ENCODE assay signal across 12 mouse cellular contexts in the genomic region with DNA sequence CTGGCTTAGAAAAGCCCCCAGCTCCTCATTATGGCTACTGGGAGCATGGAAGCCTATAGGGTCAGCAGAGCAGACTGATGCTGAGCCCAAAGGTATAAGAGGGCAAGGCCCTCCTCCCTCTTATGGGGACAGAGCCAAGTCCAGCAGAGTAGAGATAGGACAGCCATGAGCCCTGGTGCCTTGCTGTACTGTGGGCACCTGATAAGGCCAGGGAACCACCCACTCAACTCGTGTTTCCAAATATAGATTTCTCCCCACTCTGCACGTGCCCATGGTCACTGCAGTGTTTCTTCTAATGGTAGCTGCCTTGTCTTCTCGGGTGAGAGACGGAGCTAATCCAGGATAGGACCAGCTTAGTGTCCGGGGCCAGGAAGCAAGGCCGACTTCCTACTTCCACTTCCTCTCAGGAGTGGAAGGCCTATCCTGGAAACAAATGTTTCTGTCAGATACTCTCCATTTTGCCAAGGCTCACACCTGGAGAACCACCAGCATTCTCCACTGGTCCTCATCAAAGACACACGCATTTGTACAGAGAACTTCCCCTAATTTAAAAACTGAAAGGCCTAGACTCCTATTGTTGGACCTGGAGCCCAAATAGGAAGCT. TPM values are rescaled to one million over a fixed set of nuclear protein-coding genes. Genes with fewer than 3 reads are reported as not detected.
DNase-seq lines count a peak whose midpoint lies in the region; ATAC-seq and TF ChIP-seq lines count a peak whose summit lies in the region.
"Had no signal": no experiment of that assay in that cellular context is flagged by ENCODE, and none has a peak within 500 bp of the region (broad histone marks: within the 10 kb centered on the region; RNA-seq: fewer than 3 reads in every experiment).

No protein-coding gene starts in this region.

- no peak overlapping the region for H3K27ac ChIP-seq in gastrocnemius, adult 2 months
- H3K27ac ChIP-seq in hindbrain, postnatal 0 days, result no peak overlapping the region
- H3K27ac ChIP-seq: macrophage; neural tube, embryonic 13.5 days had no signal

- TF ChIP-seq CTCF in gastrocnemius, adult 2 months (IDR thresholded peaks at IDR 0.05), result no peak
- TF ChIP-seq CTCF in hindbrain, postnatal 0 days (IDR thresholded peaks at IDR 0.05; ENCODE audit: low read depth), result no peak

- intact Hi-C loops in gastrocnemius, adult 2 months (cut with DNase I), result no loop called here

- H3K9ac ChIP-seq in hindbrain, postnatal 0 days (replicated peaks; ENCODE audit: low read length), result no peak overlapping the region
- H3K9ac ChIP-seq: neural tube, embryonic 13.5 days had no signal

- no peaks in the 10 kb centered on the region for H3K36me3 ChIP-seq in hindbrain, postnatal 0 days (ENCODE audit: insufficient read depth, low read length)
- H3K36me3 ChIP-seq: hindbrain, embryonic 10.5 days; neural tube, embryonic 13.5 days had no signal

- 87% methylated on average over 7 of the region's 7 CpGs for WGBS in hindbrain, postnatal 0 days

- no peaks in the 10 kb centered on the region for H3K9me3 ChIP-seq in hindbrain, postnatal 0 days (ENCODE audit: low read length)
- H3K9me3 ChIP-seq: hindbrain, embryonic 10.5 days; neural tube, embryonic 13.5 days had no signal

- H3K4me2 ChIP-seq in hindbrain, postnatal 0 days (ENCODE audit: low read depth, low read length), result no peak overlapping the region
- H3K4me2 ChIP-seq: neural tube, embryonic 13.5 days had no signal

- no peaks in the 10 kb centered on the region for H3K27me3 ChIP-seq in hindbrain, postnatal 0 days (ENCODE audit: insufficient read depth, low read length)
- H3K27me3 ChIP-seq: neural tube, embryonic 13.5 days had no signal

- no peak overlapping the region for H3K4me3 ChIP-seq in gastrocnemius, adult 2 months
- no peak overlapping the region for H3K4me3 ChIP-seq in hindbrain, postnatal 0 days (ENCODE audit: low read length)
- H3K4me3 ChIP-seq: hindbrain, embryonic 10.5 days; neural tube, embryonic 13.5 days had no signal

- ATAC-seq in common myeloid progenitor, adult 5-6 weeks (replicated peaks; ENCODE audit: low read depth, poor library complexity, severe bottlenecking), result peak; percentile 53
- no peak for ATAC-seq in hindbrain, postnatal 0 days

- DNase-seq in gastrocnemius, adult 2 months, result peak; percentile 12
- no peak for DNase-seq in gastrocnemius, adult 8-10 months (ENCODE audit: low spot score in 2 of 2)
- peak; percentile 47 for DNase-seq in heart, postnatal 4 days
- DNase-seq in skeletal muscle tissue, adult 2 months (ENCODE audit: low read depth, low spot score), result peak; percentile 19
- no peak for DNase-seq in adrenal gland, adult 2 months
- no peak for DNase-seq in thymus, postnatal 0 days (ENCODE audit: low spot score)
- no peak for DNase-seq in hindbrain, postnatal 0 days (ENCODE audit: low spot score)
- DNase-seq: thymus, adult 18-20 months had no signal

- peaks cover 7% of the 10 kb centered on the region; the same call in 1 of the 2 replicates for H3K4me1 ChIP-seq in hindbrain, postnatal 0 days (ENCODE audit: insufficient read depth, low read length)
- H3K4me1 ChIP-seq: neural tube, embryonic 13.5 days had no signal

RNA-seq across cellular contexts. Expression of gene Mxi1, which starts 53.2 kb away (rescaled TPM):
- total RNA-seq in gastrocnemius, adult 2 months (2021), result 10 to 100 TPM; 38.1 to 53.6 TPM
- total RNA-seq in gastrocnemius, adult 8-10 months (2022), result 10 to 100 TPM; 48.9 to 53.6 (median 51.5) TPM
- total RNA-seq in common myeloid progenitor, adult 5-6 weeks (2017), result 44.2 and 48.8 TPM in 2 replicates
- total RNA-seq in heart, postnatal 4 days (2021), result 10 to 100 TPM; 26.1 to 27.1 TPM
- total RNA-seq in adrenal gland, adult 2 months (2021), result 10 to 100 TPM; 29.6 to 31.1 TPM
- 15.6 and 17.2 TPM in 2 replicates for polyA plus RNA-seq in adrenal gland, adult 2 months (2012; rRNA removed)
- 40.5 and 45.0 TPM in 2 replicates for polyA plus RNA-seq in thymus, postnatal 0 days (2015; fragmentation: Nextera tagmentation; extraction: Ambion mirVana)
- 41.9 and 44.5 TPM in 2 replicates for total RNA-seq in hindbrain, postnatal 0 days (2014; rRNA removed)
- 47.7 and 51.5 TPM in 2 replicates for polyA plus RNA-seq in hindbrain, postnatal 0 days (2015; fragmentation: Nextera tagmentation; extraction: Ambion mirVana)

Comparison
In these comparisons a context has a peak if more than half of its experiments do, and no peak if none do; other contexts are left out.
1. DNase-seq: peak in gastrocnemius, adult 2 months (single experiment), heart, postnatal 4 days (single experiment) and skeletal muscle tissue, adult 2 months (single experiment); none in gastrocnemius, adult 8-10 months (0 of 2), adrenal gland, adult 2 months (single experiment), thymus, postnatal 0 days (single experiment) and hindbrain, postnatal 0 days (single experiment).